Mouse (Mus musculus) embryonic facial prominence, embryonic 10.5 days (tissue): Measurements from ENCODE around the gene Mid1. TPM values are rescaled to one million over a fixed set of nuclear protein-coding genes. Genes with fewer than 3 reads are reported as not detected.
"Not testable (repeated sequence)": the region's sequence is repeated elsewhere in the genome, so short reads cannot be mapped to it uniquely, and the experiment has no call there.

Experiments used
- DNase-seq: peaks from one replicate; pipeline ENCODE4 v3.0.0-alpha.2; 2017; ENCODE audit warnings: low spot score
- H3K27ac ChIP-seq: fragments of 300-500 bp; sonication (generic); replicated peaks from 2 replicates; pipeline ENCODE4 v1.5.1; 2016; ENCODE audit warnings: mild to moderate bottlenecking
- H3K27me3 ChIP-seq: fragments of 300-500 bp; sonication (generic); replicated peaks from 2 replicates; pipeline ENCODE4 v1.6.1; 2016; ENCODE audit warnings: low read depth, mild to moderate bottlenecking; ENCODE audit not compliant: poor library complexity, severe bottlenecking
- H3K36me3 ChIP-seq: fragments of 300-500 bp; sonication (generic); replicated peaks from 2 replicates; pipeline ENCODE4 v1.6.1; 2016; ENCODE audit warnings: mild to moderate bottlenecking, moderate library complexity
- H3K4me1 ChIP-seq: fragments of 300-500 bp; sonication (generic); 2 replicates; pipeline ENCODE4 v1.6.1; 2016
- H3K4me3 ChIP-seq: fragments of 300-500 bp; sonication (generic); 2 replicates; pipeline ENCODE4 v1.5.1; 2016; ENCODE audit warnings: mild to moderate bottlenecking, moderate library complexity
- H3K9me3 ChIP-seq: fragments of 300-500 bp; sonication (generic); 2 replicates; pipeline ENCODE4 v1.6.1; 2016; ENCODE audit warnings: mild to moderate bottlenecking
- WGBS: fragments of 180-500 bp; shearing (Covaris S2); methylation state at CpG from one replicate; pipeline ENCODE4 v1.1.7; 2016; 5-methylcytosine and 5-hydroxymethylcytosine counted together
- polyA plus RNA-seq: library from polyadenylated mRNA; unstranded; fragments of >200 nt; fragmentation: Nextera tagmentation; extraction: Ambion mirVana; gene quantifications from 2 replicates; pipeline ENCODE4 v1.2.1, GENCODE M21; 2016

Mid1 gene
- polyA plus RNA-seq, 1 experiment from 2014 or later: 18.6 TPM

DNA sequence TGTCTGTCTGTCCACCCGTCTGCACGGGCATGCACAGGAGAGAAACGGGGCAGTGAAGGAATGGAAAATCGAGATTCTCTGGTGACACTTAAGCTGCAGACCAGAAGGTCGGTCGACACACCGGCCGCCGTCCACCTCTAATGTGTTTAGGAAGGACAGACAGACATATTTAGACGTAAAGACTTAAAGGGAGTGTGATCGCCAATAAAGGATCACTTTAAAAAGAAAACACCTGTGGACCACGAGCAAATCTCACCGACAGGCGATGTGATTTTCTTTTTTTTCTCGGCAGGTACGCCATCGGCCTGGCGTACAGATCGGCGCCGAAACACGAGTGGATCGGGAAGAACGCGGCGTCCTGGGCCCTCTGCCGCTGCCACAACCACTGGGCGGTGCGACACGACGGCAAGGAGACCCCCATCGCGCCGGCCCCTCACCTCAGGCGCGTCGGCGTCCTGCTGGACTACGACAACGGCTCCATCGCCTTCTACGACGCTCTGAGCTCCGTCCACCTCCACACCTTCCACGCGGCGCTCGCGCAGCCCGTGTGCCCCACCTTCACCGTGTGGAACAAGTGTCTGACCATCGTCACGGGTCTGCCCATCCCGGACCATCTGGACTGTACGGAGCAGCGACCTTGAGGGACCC lies 303.7 kb downstream of the Mid1 start:
- DNase-seq, H3K4me3 ChIP-seq, H3K4me1 ChIP-seq, H3K27me3 ChIP-seq, H3K27ac ChIP-seq: not testable (repeated sequence)
- H3K9me3 ChIP-seq: peaks cover 56% of the 10 kb centered on the region
- WGBS: 93% methylated on average over 56 of the region's 56 CpGs
- peaks cover 60% of the 10 kb centered on the region for H3K36me3 ChIP-seq

DNA sequence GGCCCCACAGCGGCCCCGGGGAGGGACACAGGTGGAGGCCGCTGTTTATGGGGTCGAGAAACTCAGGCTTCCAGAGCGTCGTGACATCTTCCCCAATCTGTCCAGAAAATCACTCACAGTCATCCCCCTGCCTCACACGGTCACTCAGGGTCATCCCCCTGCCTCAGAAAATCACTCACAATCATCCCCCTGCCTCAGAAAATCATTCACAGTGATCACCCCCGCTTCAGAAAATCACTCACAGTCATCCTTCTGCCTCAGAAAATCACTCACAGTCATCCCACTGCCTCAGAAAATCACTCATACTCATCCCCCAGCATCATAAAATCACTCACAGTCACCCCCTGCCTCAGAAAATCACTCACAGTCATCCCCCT lies 304.2 kb downstream of the Mid1 start:
- not testable (repeated sequence) for H3K27ac ChIP-seq, H3K4me1 ChIP-seq, H3K27me3 ChIP-seq, H3K4me3 ChIP-seq
- Histone ChIP-seq H3K9me3 (peaks cover 51% of the 10 kb centered on the region), H3K36me3 (peaks cover 55% of the 10 kb centered on the region)
- WGBS: 83% methylated on average over 8 of the region's 8 CpGs
- peak; percentile 41 for DNase-seq

GRCm38 (mm10) chrX:169989691-169990631 lies 305.0 kb downstream of the Mid1 start:
- not testable (repeated sequence) for H3K4me3 ChIP-seq, H3K27ac ChIP-seq, H3K27me3 ChIP-seq, H3K4me1 ChIP-seq
- peak; percentile 62 for DNase-seq
- 78% methylated on average over 56 of the region's 56 CpGs for WGBS
- peaks cover 44% of the 10 kb centered on the region for H3K9me3 ChIP-seq
- peaks cover 48% of the 10 kb centered on the region for H3K36me3 ChIP-seq

DNA sequence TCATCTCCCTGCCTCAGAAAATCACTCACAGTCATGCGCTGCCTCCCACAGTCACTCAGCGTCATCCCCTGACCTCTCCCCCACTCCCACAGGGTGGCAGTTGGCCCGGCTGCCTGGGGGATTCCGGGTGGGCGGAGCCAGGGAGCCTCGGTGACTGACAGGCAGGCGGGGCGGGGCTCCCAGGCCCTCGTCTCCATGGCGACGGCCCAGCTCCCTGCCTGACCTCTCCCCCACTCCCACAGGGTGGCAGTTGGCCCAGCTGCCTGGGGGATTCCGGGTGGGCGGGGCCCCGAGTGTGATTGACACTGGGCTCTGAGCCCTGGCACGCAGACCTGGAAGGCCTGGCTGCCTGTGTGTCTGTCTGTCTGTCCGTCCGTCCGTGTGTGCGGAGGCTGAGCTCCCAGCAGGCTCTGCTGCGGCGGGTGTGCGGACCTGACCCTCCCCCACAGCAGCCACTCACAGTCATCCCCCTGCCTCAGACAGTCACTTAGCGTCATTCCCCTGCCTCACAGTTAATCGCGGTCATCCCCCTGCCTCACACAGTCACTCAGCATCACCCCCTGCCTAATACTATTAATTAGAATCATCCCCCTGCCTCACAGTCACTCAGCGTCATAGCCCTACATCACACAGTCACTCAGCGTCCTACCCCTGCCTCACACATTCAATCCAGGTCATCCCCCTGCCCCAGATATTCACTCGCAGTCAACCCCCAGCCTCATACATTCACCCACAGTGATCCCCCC lies 306.3 kb downstream of the Mid1 start:
- not testable (repeated sequence) for H3K4me1 ChIP-seq, DNase-seq, H3K27ac ChIP-seq, H3K27me3 ChIP-seq
- Histone ChIP-seq H3K4me3 (peak overlapping the region; percentile 36; the same call in 1 of the 2 replicates), H3K9me3 (peaks cover 35% of the 10 kb centered on the region), H3K36me3 (peaks cover 37% of the 10 kb centered on the region)
- 21% methylated on average over 20 of the region's 28 CpGs for WGBS

GRCm38 (mm10) chrX:169992086-169992930 lies 307.3 kb downstream of the Mid1 start:
- 25% methylated on average over 9 of the region's 15 CpGs for WGBS
- not testable (repeated sequence) for DNase-seq

DNA sequence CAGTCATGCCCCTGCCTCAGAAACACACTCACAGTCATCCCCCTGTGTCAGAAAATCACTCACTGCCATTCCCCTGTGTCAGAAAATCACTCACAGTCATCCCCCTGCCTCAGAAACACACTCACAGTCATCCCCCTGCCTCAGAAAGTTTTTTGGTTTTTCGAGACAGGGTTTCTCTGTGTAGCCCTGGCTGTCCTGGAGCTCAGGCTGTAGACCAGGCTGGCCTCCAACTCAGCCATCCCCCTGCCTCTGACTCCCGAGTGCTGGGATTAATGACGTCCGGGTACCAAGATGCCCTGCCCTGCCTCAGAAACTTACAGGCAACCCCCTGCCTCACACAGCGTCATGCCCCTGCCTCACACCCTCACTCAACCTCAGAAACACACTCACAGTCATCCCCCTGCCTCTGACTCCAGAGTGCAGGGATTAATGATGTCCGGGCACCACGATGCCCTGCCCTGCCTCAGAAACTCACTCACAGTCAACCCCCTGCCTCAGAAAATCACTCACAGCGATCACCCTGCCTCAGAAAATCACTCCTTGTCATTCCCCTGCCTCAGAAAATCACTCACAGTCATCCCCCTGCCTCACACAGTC lies 308.1 kb downstream of the Mid1 start:
- 55% methylated on average over 5 of the region's 8 CpGs for WGBS
- not testable (repeated sequence) for DNase-seq, H3K4me3 ChIP-seq, H3K4me1 ChIP-seq, H3K27ac ChIP-seq, H3K27me3 ChIP-seq
- H3K9me3 ChIP-seq: peaks cover 26% of the 10 kb centered on the region
- peaks cover 26% of the 10 kb centered on the region for H3K36me3 ChIP-seq

More at GRCm38 (mm10) chrX:169992086-169992930, 307.3 kb downstream of the Mid1 start:
- not testable (repeated sequence) for H3K4me3 ChIP-seq, H3K27me3 ChIP-seq, H3K4me1 ChIP-seq, H3K27ac ChIP-seq
- Histone ChIP-seq H3K9me3 (peaks cover 29% of the 10 kb centered on the region), H3K36me3 (peaks cover 30% of the 10 kb centered on the region)

- not testable (repeated sequence) for H3K27me3 ChIP-seq, H3K4me3 ChIP-seq, H3K27ac ChIP-seq, H3K4me1 ChIP-seq
- Histone ChIP-seq H3K9me3 (peaks cover 17% of the 10 kb centered on the region), H3K36me3 (peaks cover 16% of the 10 kb centered on the region)
- DNase-seq: peak; percentile 8
- WGBS: 22% methylated on average over 3 of the region's 33 CpGs
Measured at GRCm38 (mm10) chrX:169994011-169994865, 309.2 kb downstream of the Mid1 start.

DNA sequence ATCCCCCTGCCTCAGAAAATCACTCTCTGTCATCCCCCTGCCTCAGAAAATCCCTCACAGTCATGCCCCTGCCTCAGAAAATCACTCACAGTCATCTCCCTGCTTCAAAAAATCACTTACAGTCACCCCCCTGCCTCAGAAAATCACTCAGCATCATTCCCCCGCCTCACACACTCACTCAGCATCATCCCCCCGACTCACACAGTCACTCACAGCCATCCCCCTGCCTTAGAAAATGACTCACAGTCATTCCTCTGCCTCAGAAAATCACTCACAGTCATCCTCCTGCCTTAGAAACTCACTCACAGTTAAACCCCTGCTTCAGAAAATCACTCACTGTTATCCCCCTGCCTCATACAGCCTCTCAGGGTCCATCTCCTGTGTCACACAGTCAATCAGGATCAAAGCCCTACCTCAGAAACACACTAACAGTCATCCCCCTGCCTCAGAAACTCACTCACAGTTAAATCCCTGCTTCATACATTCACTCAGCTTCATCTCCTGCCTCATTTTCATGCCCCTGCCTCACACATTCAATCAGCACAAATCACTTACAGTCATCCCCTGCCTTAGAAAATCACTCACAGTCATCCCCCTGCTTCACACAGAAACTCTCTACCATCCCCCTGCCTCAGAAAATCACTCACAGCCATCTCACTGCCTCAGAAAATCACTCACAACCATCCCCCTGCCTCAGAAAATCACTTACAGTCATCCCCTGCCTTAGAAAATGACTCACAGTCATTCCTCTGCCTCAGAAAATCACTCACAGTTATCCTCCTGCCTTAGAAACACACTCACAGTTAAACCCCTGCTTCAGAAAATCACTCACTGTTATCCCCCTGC lies 310.1 kb downstream of the Mid1 start:
- peak; percentile 35 for DNase-seq
- 24% methylated on average over 2 of the region's 2 CpGs for WGBS
- H3K4me3 ChIP-seq, H3K4me1 ChIP-seq, H3K27ac ChIP-seq, H3K36me3 ChIP-seq, H3K27me3 ChIP-seq: not testable (repeated sequence)
- peaks cover 10% of the 10 kb centered on the region for H3K9me3 ChIP-seq

DNA sequence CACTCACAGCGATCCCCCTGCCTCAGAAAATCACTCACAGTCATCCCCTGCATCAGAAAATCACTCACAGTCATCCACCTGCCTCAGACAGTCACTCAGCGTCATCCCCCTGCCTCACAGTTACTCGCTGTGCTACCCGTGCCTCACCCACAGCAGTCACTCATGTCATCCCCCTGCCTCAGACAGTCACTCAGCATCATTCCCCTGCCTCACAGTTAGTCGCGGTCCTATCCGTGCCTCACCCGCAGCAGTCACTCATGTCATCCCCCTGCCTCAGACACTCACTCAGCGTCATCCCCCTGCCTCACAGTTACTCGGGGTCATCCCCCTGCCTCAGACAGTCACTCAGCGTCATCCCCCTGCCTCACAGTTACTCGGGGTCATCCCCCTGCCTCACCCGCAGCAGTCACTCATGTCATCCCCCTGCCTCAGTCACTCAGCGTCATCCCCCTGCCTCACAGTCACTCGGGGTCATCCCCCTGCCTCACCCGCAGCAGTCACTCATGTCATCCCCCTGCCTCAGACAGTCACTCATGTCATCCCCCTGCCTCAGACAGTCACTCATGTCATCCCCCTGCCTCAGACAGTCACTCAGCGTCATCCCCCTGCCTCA lies 311.0 kb downstream of the Mid1 start:
- H3K27ac ChIP-seq, H3K27me3 ChIP-seq, H3K4me3 ChIP-seq, H3K36me3 ChIP-seq, H3K4me1 ChIP-seq, DNase-seq: not testable (repeated sequence)
- WGBS: 0% methylated on average over 3 of the region's 17 CpGs
- H3K9me3 ChIP-seq: peaks cover 11% of the 10 kb centered on the region

DNA sequence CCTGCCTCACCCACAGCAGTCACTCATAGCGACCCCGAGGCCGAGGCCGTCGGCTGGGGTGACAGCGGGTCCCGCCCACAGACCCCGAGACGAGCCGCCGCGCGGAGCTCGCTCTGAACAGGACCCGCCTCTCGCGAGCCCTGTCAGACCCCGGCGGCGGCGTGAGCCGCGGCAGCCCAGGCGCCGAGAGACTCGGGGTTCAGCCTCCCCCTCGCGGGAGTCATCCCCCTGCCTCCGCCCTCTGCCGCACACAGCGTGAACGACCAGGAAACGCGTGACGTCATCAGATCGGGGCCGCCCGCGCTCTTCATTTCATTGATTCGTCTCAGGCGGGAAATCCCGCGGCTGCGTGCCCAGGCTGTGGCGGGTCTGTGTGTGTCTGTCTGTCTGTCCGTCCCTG lies 311.9 kb downstream of the Mid1 start:
- H3K4me3 ChIP-seq, H3K4me1 ChIP-seq, DNase-seq, H3K36me3 ChIP-seq, H3K27me3 ChIP-seq, H3K27ac ChIP-seq: not testable (repeated sequence)
- H3K9me3 ChIP-seq: peaks cover 13% of the 10 kb centered on the region
- no CpG with 5 or more reads among the region's 46 CpGs for WGBS
